Mouse (Mus musculus) testis, adult 2 months (tissue): Measurements from ENCODE around the gene Vti1a.

Experiments
- CTCF ChIP-seq: fragments of 200-500 bp; IDR thresholded peaks from 2 replicates; pipeline ENCODE4 v1.5.1; 2012; ENCODE audit warnings: low read depth, mild to moderate bottlenecking, inconsistent platforms, low read length, moderate library complexity; ENCODE audit not compliant: control insufficient read depth, insufficient read depth, insufficient replicate concordance
- POLR2A ChIP-seq: fragments of 200-500 bp; IDR thresholded peaks from 2 replicates; pipeline ENCODE4 v1.6.1; 2012; ENCODE audit warnings: low read depth, mild to moderate bottlenecking, inconsistent platforms, low read length, moderate library complexity; ENCODE audit not compliant: control insufficient read depth

DNA sequence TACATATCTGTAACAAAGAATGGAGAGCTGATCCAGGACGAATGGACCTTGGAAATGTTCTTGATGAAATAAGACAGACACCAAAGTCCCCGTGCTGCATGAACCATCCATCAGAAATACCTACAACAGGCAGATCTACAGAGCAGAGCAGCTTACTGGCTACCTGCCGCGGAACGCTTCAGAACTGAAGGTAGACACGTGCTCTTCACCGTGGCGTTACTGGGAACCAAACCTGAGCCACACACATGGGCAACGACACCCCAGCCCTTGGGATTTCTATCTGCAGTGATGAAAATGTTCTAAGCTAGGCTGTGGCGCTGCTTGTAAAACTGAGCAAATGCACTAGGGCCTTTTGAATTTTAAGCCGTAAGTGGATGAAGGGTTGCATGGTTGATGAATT lies 249.0 kb downstream of the Vti1a start:
- no peak for TF ChIP-seq CTCF
- no peak for TF ChIP-seq POLR2A
